Mouse (Mus musculus) cerebellum, adult 2 months (tissue): ENCODE results near the gene Dlgap4.

Experiments
- CTCF ChIP-seq: fragments of 200-500 bp; IDR thresholded peaks from 2 replicates; pipeline ENCODE4 v1.5.1; 2011; ENCODE audit warnings: low read depth, mild to moderate bottlenecking, control low read depth, low read length, moderate library complexity, borderline replicate concordance; ENCODE audit not compliant: insufficient read depth
- POLR2A ChIP-seq: fragments of 200-500 bp; IDR thresholded peaks from 2 replicates; pipeline ENCODE4 v1.6.1; 2011; ENCODE audit warnings: low read length, control low read depth, borderline replicate concordance; ENCODE audit not compliant: insufficient read depth

DNA sequence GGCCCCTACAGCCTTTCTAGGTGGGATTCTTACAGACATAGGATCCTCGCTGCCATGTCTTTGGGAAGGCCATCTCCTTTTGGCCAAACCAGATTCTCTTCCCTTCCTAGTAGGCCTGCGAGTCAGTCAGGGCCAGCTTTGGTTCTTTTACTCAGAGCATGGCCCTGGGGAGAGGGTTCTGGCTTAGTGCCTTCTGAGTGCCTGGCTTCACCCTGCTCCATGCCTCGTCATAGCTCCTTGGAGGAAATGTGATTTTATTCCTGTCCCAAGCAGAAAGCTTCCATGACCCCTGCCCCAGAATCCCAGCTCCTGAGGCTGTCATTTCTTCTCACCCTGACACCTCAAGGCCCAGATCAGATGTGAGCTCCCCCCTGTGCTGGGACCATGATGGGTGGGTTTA lies 133.8 kb downstream of the Dlgap4 start:
- TF ChIP-seq CTCF = no peak
- TF ChIP-seq POLR2A = no peak
